Mouse (Mus musculus) left cerebral cortex, adult 8-10 months (tissue): ENCODE results near the gene Fzd2. TPM values are rescaled to one million over a fixed set of nuclear protein-coding genes. Genes with fewer than 3 reads are reported as not detected.

Experiments used
- DNase-seq, 2 experiments: peaks; one replicate each; pipeline ENCODE4 v3.0.0; 2022; ENCODE audit warnings: low spot score in 2 of 2
- total RNA-seq, 4 experiments: library from RNA; stranded (reverse); gene quantifications; 2 replicates each; pipeline ENCODE4 v1.2.4; 2022

Gene Fzd2
- total RNA-seq, 4 experiments from 2014 or later = 7.4 to 10.5 (median 9.6) TPM

DNA sequence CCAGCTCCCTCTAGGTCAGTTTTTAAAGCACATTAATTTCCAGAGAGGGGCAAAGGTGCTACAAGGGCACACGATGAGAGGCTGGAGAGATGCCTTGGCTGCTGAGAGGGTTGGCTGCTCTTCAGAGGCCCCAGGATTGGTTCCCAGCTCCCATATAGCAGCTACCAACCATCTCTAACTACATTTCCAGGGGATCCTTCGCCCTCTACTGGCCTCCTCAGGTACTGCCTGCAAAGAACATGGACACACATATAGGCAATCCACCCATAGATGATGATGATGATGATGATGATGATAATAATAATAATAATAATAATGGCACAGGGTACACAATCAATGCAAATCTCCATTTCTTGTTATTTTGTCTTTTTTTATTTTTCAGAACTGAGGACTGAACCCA is 15.3 kb downstream of the Fzd2 start:
- no peak for DNase-seq

DNA sequence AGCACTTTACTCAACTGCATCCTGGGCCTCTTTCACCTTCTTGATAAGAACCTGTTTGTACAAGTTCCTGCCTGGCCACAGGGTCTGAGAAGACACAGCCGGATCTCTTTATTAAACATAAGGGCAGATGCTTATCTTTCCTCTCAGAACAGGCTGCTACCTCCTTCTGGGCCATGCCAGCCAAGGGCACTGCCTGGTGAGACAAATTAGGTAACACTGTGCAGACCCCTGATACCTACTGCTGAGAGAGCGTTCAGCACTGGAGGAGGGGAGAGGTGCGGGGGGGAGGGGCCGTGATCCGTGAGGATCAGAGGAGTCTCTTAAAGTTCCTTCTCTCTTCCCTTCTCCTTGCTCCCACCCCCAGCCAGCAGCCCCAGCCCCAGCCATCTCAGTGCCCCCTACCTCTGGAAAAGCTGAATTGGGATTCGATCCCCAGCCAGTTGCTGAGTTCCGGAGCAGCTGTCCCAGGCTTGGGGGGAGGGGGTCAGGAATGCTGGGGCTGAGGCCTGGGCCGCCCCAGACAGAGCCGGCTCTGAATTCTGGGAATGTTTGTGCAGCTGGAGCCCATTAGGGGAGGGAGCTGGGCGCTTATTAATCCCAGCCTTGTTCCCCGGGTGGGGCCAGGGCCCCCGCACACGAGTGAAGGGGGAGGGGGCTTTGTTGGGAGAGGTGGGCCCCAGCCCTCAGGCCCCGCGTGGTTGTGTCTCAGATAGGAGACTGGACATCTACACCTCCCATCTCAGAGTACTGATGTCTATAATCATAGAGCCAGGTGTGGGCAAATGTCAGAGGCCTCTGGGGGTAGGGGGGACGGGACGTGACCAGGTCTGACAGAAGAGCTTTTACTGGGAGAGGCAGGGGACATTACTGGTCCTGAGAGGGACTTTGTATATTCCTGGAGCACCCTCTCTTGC is 19.9 kb downstream of the Fzd2 start:
- no peak for DNase-seq

DNA sequence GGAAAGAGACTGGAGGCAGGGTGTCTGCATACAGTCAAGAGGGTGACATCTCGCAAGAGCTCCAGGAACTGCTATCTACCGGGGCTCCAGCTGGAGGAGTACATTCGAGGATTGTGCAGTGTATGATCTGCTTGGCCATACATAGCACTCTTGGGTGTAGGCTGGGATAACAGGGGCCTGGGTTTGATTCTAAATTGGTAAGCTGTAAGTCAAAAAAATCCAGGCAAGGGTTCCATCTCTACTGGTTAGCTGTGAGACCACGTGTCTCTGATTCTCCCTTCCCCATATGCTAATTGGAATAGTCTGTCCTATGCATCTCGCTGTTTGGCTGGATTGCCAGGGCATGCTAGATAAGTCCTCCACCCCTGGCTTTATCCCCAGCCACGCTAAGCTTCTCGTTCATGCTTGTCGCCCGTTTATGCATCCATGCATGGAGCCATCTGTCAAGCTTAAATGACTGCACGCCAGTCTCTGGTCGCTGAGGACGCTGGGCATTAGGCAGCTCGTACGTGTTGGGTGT is 20.8 kb downstream of the Fzd2 start:
- no peak for DNase-seq

DNA sequence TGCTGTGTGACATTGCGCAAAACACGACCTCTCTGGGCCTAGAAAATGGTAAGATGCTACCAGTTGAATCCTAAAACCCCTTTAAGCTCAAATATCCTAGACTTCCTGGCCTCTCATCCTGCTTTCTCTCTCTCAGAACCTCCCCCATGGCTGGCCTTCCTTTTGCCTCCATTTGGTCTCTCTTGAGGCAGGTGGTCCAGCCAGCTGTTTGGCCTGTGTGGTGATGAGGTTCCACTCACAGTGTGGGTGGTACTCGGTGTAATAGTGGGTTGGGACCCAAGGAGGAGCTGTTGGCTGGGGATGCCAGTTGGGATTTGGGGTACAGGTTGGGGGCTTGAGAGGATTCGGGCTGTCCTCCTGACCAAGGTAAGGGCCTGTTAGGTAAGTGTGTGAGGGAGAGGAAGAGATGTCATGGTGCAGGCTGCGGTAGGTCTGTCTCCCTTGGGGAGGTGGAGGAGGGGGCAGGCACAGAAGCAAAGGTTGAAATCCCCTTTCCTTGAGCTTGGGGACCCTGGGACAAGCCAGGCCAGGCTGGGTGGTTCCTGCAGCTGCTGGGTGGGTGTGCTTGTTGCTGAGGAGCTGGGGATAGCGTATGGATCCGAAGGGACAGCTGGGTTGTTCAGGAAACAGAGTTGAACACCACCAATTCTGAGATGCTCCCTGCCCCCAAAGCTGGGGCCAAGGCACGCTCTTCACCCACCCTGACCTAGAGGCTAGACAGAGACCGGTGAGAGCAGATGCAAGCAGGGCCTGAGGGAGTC is 23.2 kb downstream of the Fzd2 start:
- DNase-seq = no peak

DNA sequence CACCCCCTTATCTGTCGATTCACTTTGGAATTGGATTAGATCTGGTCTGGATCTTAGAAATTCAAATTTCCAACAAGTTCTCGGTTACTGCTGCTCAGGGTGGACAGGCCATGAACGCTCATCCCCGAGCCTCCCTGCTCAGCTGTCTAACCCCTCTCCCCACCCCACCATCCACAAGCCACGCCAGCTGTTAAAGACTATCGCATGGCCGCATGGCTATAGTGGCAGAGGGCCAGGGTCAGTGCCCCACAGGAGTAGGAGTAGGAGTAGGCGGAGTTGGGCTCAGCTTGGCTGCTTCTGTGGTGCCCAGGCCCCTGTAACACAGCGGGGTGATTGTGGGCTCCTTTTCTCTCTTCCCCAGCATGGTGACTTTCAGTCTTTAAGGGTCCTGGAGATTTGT is 24.3 kb downstream of the Fzd2 start:
- DNase-seq = no peak

DNA sequence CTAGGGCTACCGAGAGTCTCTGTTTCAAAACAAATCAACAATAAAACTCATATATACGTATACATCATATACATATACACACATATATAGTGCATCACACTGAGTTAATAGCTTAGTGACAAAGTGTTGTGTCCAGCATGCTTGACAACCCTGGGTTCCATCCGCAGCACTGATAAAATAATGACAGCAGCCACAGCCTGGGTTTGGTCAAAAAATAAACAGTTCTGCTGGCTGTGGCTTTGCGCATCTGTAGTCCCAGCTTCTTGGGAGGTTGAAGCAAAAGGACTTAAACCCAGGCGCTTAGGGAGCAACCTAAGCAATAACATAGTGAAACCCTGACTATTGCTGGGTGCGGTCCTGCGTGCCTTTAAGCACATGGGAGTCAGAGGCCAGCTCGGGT is 25.2 kb downstream of the Fzd2 start:
- DNase-seq = no peak

DNA sequence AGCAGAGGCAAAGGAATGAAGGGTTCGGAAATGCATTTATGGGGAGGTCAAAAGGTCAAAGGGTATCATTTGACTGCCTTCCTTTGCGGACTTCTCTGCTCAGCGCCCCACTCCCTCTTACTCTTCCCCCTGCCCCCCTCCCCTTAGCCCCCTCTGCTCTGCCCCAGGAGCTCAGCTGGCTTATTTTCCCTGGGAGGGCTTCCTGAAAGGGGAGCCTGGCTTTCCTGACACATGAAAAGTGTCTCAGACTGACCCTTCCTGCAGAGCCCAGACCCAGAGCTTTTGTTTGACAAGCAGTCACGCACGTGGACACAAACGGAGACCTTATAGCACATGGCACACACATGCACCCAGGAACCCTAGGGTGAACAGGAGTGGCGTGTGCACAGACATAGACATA is 26.5 kb downstream of the Fzd2 start:
- DNase-seq = no peak

DNA sequence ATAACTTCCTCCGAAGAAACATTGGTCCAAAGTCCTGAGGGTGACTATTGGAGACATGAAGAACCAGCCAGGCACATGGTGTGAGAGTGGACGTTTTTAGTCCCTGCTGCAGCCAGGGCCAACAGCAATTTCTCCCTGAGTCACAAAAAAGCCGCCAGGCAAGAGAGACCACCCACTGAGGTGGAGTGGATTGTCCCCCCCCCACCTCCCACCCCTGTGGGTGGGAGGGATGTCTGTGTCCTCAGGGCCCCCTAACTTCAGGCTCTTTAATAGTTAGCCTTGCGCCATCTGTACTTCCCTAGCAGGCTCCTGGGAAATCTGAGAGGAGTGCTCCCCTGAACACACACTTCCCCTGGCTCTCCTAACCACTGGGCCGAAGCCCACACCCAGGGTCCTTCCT is 27.0 kb downstream of the Fzd2 start:
- no peak for DNase-seq

DNA sequence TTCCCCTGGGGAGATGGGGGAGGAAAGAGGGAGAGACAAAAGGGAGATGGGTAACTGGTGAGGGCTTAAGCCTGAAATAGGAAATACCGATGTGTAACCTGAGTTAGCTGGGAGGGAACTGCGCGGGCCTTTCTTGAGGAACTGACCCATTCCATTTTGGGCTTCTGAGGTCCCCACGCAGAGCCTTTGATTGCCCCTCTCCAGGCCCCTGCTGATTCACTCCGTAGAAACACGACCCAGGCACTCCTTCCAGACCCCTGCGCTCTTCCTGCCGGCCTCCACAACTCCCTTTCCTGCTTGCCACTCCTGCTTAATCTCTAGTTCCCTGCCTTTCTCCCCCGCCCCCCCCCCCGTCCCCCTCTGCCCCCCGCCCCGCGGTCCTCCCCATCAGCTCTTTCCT is 28.5 kb downstream of the Fzd2 start:
- no peak for DNase-seq

DNA sequence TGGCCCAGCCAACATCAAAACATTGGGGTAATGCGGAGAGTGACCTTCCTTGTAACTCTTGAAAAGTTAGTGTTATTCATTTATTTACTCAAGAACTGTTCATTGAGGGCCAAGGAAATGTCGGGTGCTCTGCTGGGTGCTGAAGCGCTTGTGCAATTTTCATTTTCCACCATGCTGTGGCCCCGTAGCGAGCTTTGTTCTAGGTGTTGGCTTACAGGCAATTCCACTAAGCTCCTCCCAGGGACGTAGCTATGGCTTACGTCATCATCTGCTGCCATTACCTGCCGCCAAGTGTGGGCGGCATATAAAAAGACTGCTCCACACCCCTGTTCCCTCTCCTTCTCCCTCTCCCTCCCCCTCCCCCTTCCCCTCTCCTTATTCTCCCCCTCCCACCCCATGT is 29.2 kb downstream of the Fzd2 start:
- DNase-seq = no peak

DNA sequence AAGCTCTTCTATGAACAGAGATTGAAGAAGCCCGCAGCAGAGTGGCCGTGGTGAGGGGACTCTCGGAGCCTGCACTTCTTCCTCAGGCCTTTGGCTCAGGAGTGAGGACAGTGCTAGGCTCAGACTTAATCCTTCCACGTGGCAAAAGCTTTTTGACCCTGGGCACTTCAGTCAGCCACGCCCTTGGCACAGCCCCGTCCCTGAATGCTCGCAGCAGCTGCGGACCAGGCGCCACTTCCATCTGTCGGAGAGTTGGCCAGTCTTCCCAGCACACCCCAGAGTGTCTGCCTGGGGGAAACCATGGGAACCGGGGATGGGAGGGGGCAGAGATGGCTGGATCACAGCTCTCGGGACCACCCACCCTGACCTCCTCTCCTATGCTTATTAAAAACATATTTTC is 32.7 kb downstream of the Fzd2 start:
- DNase-seq = no peak

DNA sequence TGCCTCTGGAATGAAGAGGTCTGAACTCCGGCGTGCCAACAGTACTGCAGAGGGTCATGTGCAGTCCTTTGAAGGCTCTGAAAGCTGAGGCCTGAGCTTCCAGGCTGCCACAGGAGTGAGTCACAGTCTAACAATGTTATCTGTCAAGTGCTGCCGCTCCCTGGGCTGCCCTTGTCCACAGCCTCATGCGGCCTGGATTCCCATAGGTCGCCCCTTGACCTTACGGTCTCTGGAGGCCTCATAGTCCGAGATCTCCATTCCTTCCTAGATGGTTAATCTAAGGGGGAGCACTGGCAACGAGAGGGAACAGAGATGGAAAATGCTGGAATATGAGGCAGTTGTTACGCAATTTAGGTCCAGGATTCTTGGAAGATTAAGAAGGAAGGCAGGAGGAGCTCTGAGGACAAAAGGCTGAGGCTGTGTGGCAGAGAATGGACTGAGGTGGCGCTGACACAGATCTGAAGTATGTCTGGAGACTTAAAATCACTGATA is 39.7 kb downstream of the Fzd2 start:
- DNase-seq = no peak

DNA sequence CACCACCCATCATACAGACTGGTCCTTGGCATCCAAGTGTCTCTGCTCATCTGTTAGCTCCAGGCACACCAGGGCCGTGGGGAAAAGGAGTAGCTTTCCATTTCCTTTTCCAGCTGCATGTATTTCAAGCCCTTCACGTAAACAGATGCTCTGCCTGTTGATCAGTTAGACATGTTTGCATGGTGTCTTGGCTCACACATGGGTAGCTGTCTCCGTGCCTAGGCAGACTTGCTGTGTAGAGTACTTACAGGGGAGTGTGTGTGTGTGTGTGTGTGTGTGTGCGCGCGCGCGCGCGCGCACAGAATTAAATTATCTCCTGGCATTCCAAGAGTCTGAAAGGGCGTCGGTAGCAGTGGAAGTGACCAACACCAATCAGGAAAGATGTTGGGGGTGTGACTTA is 42.0 kb downstream of the Fzd2 start:
- no peak for DNase-seq

DNA sequence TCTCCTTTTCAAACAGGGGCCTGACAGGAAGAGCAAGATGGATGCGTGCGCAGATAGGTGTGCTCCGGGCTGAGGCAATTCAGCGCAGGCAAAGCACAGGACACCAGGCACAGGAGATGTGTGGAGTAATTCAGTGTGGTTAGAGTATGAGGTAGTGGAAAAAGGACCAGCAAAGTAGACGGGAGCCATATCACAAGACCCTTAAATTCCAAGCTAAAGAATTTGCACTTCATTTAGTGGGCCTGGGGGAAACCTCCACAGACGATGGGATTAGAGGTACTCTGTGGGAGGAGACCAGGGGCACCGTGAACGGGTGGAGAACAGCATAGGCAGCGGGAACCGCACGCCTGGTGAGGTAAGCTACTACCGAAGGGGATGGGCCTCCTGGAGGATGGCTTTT is 43.7 kb downstream of the Fzd2 start:
- no peak for DNase-seq

DNA sequence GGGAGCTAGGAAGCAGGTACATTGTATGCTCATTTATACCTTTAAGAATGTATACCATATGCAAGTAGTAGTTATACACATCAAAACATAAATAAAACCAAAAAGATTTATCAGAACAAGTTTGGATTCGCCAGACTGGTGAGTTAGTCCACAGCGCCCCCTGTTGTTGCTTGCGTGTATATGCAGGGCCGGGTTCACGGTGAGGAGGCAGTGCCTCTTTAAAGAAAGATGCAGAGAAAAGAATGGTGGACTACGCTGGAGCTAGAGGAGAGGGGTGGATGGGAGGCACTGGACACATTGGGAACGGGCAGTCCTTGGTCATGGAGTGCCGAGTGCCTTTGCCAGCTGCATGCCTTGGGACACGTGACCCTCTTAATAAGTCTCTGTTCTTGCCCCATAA is 47.2 kb downstream of the Fzd2 start:
- DNase-seq = peak in 1 of 2 experiments; percentile 50

DNA sequence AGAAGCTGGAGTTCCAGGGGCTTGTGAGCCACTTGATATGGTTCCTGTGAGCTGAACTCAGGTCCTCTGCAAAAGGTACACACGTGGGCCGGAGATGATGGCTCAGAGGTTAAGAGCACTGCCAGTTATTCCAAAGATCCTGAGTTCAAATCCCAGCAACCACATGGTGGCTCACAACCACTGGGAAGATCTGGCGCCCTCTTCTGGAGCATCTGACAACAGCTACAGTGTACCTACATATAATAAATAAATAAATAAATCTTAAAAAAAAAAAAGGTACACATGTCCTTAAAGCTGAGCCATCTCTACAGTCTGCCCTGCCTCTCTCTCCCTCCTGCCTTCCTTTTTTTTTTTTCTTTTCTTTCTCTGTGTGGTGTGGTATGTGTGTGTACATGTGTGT is 48.6 kb downstream of the Fzd2 start:
- no peak for DNase-seq

DNA sequence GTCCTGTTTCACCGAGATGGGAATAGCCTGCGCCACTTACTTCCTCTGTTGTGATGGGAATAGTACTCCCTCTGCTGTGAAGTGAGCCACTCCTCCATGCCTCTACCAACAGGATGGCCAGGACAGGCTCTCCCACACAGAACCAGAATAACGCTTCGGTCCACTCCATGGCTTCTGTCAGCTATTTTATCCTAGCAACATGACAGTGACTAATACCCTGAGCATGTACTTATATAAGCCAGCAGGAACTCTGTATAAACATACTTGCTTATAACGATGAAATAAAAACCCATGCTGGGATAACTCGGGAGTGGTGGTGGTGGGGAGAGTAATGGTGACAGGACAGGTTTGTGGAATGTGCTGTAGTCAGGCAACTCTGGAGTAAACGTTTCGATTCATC is 51.7 kb downstream of the Fzd2 start:
- DNase-seq = peak in 1 of 2 experiments; percentile 32

DNA sequence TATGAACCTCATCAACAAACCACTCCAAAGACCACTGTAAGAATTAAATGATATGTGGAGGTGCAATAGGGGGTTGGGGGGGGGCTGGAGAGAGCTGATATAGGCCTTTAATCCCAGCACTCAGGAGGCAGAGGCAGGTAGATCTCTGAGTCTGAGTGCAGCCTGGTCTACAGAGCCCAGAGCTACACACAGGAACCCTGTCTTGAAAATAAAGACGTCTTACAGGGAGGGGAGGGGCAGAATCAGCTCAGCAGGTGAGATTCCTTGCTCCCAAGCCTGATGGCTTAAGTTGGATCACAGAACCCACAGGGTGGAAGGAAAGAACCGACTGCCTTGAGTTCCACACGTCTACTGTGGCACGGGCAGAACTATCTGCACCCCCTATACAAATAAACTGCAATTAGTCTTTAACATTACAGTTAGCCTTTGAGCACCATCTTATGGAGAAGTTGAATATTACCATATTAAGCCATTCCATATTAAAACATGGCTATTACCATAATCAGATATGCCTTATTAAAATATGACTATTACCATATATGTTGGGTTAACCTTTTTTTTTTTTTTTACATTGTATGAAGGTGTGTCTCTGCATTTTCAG is 52.2 kb downstream of the Fzd2 start:
- DNase-seq = no peak

DNA sequence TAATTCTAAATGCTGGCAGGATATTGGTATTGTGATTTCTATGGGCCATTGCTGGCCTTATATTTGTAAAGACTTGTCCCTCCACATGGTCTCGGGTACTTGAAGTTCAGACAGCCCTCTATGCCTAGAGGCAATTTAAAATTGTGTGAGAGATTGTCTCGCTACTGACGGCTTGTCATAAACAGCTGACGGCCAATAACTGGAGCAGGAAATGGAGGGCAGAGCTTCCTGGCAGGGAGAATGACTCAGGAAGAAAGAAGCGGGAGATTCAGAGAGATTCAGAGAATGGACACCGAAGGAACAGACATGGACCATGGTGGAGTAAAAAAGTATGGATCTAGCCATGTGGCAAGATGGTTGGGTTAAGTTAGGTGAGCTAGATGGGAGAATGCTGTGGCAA is 52.7 kb downstream of the Fzd2 start:
- DNase-seq = no peak
